Mouse (Mus musculus) CH12.LX (cell line): ENCODE measurements at regions not wholly inside any gene's neighbourhood (a gene's known extent, or its start where the extent isn't known, plus 50 kb on each side); places are given as distances from the start of the nearest gene placed in this dataset.
A peak's percentile ranks its signal among the peaks of the same experiment; 100 is the strongest.

Source experiments
- DNase-seq: peaks from one replicate; pipeline ENCODE4 v3.0.0-alpha.2; 2013; ENCODE audit errors: extremely low read depth
- H3K27ac ChIP-seq: 2 replicates; pipeline ENCODE4 v1.5.1; 2012; ENCODE audit warnings: low read depth, mild to moderate bottlenecking, control low read depth, moderate library complexity; ENCODE audit not compliant: insufficient read depth
- H3K27me3 ChIP-seq: replicated peaks from 2 replicates; pipeline ENCODE3; 2012; ENCODE audit warnings: inconsistent platforms
- H3K36me3 ChIP-seq, 2 experiments: replicated peaks in 1 of 2; 2 replicates each; pipeline versions ENCODE3 to v1.6.1; 2012; ENCODE audit warnings: inconsistent platforms in 1 of 2, low read length in 1 of 2, mild to moderate bottlenecking in 1 of 2, mixed read lengths in 1 of 2, moderate library complexity in 1 of 2; ENCODE audit not compliant: control insufficient read depth in 1 of 2, insufficient read depth in 1 of 2
- H3K4me1 ChIP-seq, 2 experiments: 2 replicates each; pipeline ENCODE4 v1.6.1; 2012; ENCODE audit warnings: inconsistent platforms in 1 of 2, moderate library complexity in 1 of 2; ENCODE audit not compliant: insufficient read depth in 2 of 2, control insufficient read depth in 1 of 2
- H3K4me2 ChIP-seq: 2 replicates; pipeline ENCODE4 v1.6.1; 2012; ENCODE audit warnings: low read depth, mild to moderate bottlenecking, control low read depth; ENCODE audit not compliant: poor library complexity, insufficient read depth, severe bottlenecking
- H3K4me3 ChIP-seq, 3 experiments: fragments of 150-350 bp in 1 of 3; sonication (generic) in 1 of 3; replicated peaks in 1 of 3; 2 replicates each; pipeline versions ENCODE3 to v1.5.1; 2011 to 2012; ENCODE audit warnings: low read depth in 2 of 3, low read length in 2 of 3, mild to moderate bottlenecking in 2 of 3, moderate library complexity in 2 of 3, control low read depth in 1 of 3, improper control_type of control experiment in 1 of 3, inconsistent platforms in 1 of 3, mixed read lengths in 1 of 3; ENCODE audit not compliant: poor library complexity in 1 of 3
- H3K79me2 ChIP-seq: replicated peaks from 2 replicates; pipeline ENCODE4 v1.6.1; 2012; ENCODE audit warnings: mild to moderate bottlenecking, moderate library complexity; ENCODE audit not compliant: control insufficient read depth, poor library complexity, insufficient read depth, severe bottlenecking; ENCODE audit errors: extremely low read depth
- H3K9ac ChIP-seq: 2 replicates; pipeline ENCODE4 v1.6.1; 2012; ENCODE audit warnings: low read depth, mild to moderate bottlenecking, control low read depth, moderate library complexity; ENCODE audit not compliant: insufficient read depth
- H3K9me3 ChIP-seq: replicated peaks from 2 replicates; pipeline ENCODE3; 2012; ENCODE audit warnings: low read length, inconsistent platforms, mixed read lengths
- BHLHE40 ChIP-seq: IDR thresholded peaks from 2 replicates; pipeline ENCODE4 v1.6.1; 2011; ENCODE audit warnings: mild to moderate bottlenecking, low read depth, low read length, improper control_type of control experiment
- CHD2 ChIP-seq: IDR thresholded peaks from 2 replicates; pipeline ENCODE4 v1.6.1; 2011; ENCODE audit warnings: low read length, improper control_type of control experiment
- CTCF ChIP-seq, 2 experiments: IDR thresholded peaks in 1 of 2; conservative IDR thresholded peaks in 1 of 2; 2 replicates each; pipeline ENCODE4 v1.5.1; 2011 to 2012; ENCODE audit warnings: low read depth in 2 of 2, low read length in 2 of 2, improper control_type of control experiment in 1 of 2, inconsistent platforms in 1 of 2, mild to moderate bottlenecking in 1 of 2, moderate library complexity in 1 of 2
- GABPA ChIP-seq: IDR thresholded peaks from 2 replicates; pipeline ENCODE4 v1.6.1; 2012; ENCODE audit warnings: low read depth, low read length, improper control_type of control experiment, inconsistent platforms; ENCODE audit not compliant: insufficient replicate concordance
- KAT2A ChIP-seq: IDR thresholded peaks from 2 replicates; pipeline ENCODE4 v1.6.1; 2012; ENCODE audit warnings: low read length, improper control_type of control experiment, inconsistent platforms; ENCODE audit not compliant: insufficient replicate concordance
- MAFK ChIP-seq: IDR thresholded peaks from 2 replicates; pipeline ENCODE4 v1.6.1; 2011; ENCODE audit warnings: low read length, improper control_type of control experiment; ENCODE audit not compliant: insufficient replicate concordance
- MAX ChIP-seq: IDR thresholded peaks from 2 replicates; pipeline ENCODE4 v1.6.1; 2011; ENCODE audit warnings: low read length, improper control_type of control experiment
- MXI1 ChIP-seq: IDR thresholded peaks from 2 replicates; pipeline ENCODE4 v1.6.1; 2011; ENCODE audit warnings: mild to moderate bottlenecking, low read depth, low read length, improper control_type of control experiment
- MYC ChIP-seq: IDR thresholded peaks from 2 replicates; pipeline ENCODE4 v1.6.1; 2011; ENCODE audit warnings: low read depth, mild to moderate bottlenecking, improper control_type of control experiment, low read length
- POLR2AphosphoS2 ChIP-seq: IDR thresholded peaks from 2 replicates; pipeline ENCODE4 v1.6.1; 2011; ENCODE audit warnings: low read depth, low read length, improper control_type of control experiment
- RCOR1 ChIP-seq: conservative IDR thresholded peaks from 2 replicates; pipeline ENCODE4 v1.6.1; 2012; ENCODE audit warnings: low read depth, mild to moderate bottlenecking, inconsistent platforms, low read length, improper control_type of control experiment
- SMC3 ChIP-seq: IDR thresholded peaks from 2 replicates; pipeline ENCODE4 v1.6.1; 2011; ENCODE audit warnings: low read depth, low read length, improper control_type of control experiment
- USF1 ChIP-seq: IDR thresholded peaks from 2 replicates; pipeline ENCODE4 v1.6.1; 2014; ENCODE audit warnings: low read depth, mild to moderate bottlenecking, inconsistent platforms, low read length, improper control_type of control experiment
- USF2 ChIP-seq: conservative IDR thresholded peaks from 2 replicates; pipeline ENCODE4 v1.6.1; 2011; ENCODE audit warnings: low read depth, low read length, improper control_type of control experiment
- ZKSCAN1 ChIP-seq: IDR thresholded peaks from 2 replicates; pipeline ENCODE4 v1.6.1; 2012; ENCODE audit warnings: low read depth, inconsistent platforms, low read length, improper control_type of control experiment, borderline replicate concordance
- ZMIZ1 ChIP-seq: IDR thresholded peaks from 2 replicates; pipeline ENCODE4 v1.6.1; 2012; ENCODE audit warnings: low read depth, mild to moderate bottlenecking, inconsistent platforms, low read length, improper control_type of control experiment
- ZNF384 ChIP-seq: IDR thresholded peaks from 2 replicates; pipeline ENCODE4 v1.6.1; 2012; ENCODE audit warnings: low read depth, low read length, improper control_type of control experiment, inconsistent platforms
- dilution Hi-C: fragments of 300-500 bp; cut with MboI; formaldehyde crosslinking; loops from 2 replicates; pipeline ENCODE4 v1.14.3; 2020; ENCODE audit warnings: low sequenced_read_pairs; ENCODE audit not compliant: extremely low pct_unique_long_range_greater_than_20kb, extremely low pct_ligation_motif_present
- in situ Hi-C: fragments of 300-500 bp; cut with MboI; formaldehyde crosslinking; loops from 3 replicates; pipeline ENCODE4 v1.14.3; 2019; ENCODE audit warnings: low sequenced_read_pairs, low pct_ligation_motif_present, low pct_unique_long_range_greater_than_20kb, mixed read lengths

DNA sequence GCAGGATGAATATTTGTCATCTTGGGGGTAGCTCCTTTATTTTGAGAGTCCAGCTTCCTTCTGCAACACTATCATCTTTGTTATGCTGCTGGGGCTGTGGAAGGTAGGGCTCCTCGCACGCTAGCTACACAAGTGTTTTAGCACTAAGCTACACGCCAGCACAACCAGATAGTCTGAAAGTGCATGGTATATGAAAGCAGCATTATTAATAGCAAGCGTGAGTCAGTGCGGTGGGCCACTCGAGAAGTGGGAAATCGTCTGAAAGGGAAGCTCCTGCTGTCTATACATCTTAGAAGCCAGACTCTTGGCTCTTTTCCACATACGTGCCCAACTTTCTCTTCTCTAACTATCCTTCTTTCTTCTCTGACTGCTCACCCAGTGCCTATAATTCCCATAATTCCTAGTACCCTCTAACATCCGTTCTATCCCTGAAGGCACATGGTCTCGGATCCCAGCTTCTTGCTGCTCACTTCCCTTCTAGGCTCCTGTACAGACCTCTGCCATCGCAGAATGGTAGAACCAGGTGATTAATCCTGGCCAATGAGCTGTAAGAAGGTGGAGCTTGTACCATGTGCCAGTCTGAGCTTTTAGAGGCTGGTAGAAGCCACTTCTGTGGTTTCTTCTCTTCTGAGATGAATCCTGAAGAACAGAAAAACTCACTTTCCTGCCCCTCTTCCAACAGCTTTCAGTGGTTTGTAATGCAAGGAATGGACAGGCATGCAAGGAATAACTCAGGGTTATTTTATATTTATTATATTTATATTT is 55.5 kb downstream of the E030025P04Rik start:
- Histone ChIP-seq H3K27me3 (no peaks in the 10 kb centered on the region), H3K4me2 (peak overlapping the region; percentile 47; the same call in 1 of the 2 replicates), H3K27ac (no peak overlapping the region), H3K9ac (no peak overlapping the region), H3K4me1 (peaks cover 2 to 10% of the 10 kb centered on the region in 2 experiments; a peak in 3 of 4 replicates), H3K9me3 (no peaks in the 10 kb centered on the region), H3K36me3 (no peaks in the 10 kb centered on the region), H3K4me3 (no peak overlapping the region), H3K79me2 (no peaks in the 10 kb centered on the region)
- dilution Hi-C loops (no loop called here), in situ Hi-C loops (no loop called here)
- TF ChIP-seq MYC (peak; percentile 44; the same call in 1 of the 2 replicates), USF1 (peak; percentile 39; the same call in 1 of the 2 replicates), MAFK (no peak), ZNF384 (no peak), BHLHE40 (no peak), MAX (peak; percentile 71), USF2 (peak; percentile 51), CTCF (conservative IDR thresholded peaks at IDR 0.05 in 1 of 2, IDR thresholded peaks at IDR 0.05 in 1 of 2; ENCODE audit: low read depth in 2 of 2, low read length in 2 of 2) (no peak), SMC3 (no peak), RCOR1 (no peak), POLR2AphosphoS2 (no peak), ZKSCAN1 (no peak)
- DNase-seq = no peak

GRCm38 (mm10) chr11:109081957-109082356 is 62.2 kb downstream of the E030025P04Rik start:
- Histone ChIP-seq H3K9ac (no peak overlapping the region), H3K4me2 (no peak overlapping the region), H3K79me2 (no peaks in the 10 kb centered on the region), H3K4me3 (no peak overlapping the region), H3K4me1 (peaks cover 0 to 13% of the 10 kb centered on the region in 2 experiments; a peak in 3 of 4 replicates), H3K27ac (no peak overlapping the region), H3K36me3 (no peaks in the 10 kb centered on the region), H3K9me3 (no peaks in the 10 kb centered on the region), H3K27me3 (no peaks in the 10 kb centered on the region)
- no peak for TF ChIP-seq KAT2A
- no peak for TF ChIP-seq GABPA
- no peak for TF ChIP-seq USF2
- TF ChIP-seq MXI1 = no peak
- TF ChIP-seq ZMIZ1 = no peak
- no peak for TF ChIP-seq CHD2
- no peak for DNase-seq
- in situ Hi-C loops = no loop called here
- dilution Hi-C loops = no loop called here
